Mouse (Mus musculus) heart, postnatal 0 days (tissue): Measurements from ENCODE around the gene Milr1. TPM values are rescaled to one million over a fixed set of nuclear protein-coding genes. Genes with fewer than 3 reads are reported as not detected.

Experiments used
- ATAC-seq: fragments of 200-750 bp; cut with Nextera tagmentation; 2 replicates; pipeline ENCODE4 v1.8.0; 2017; ENCODE audit warnings: low read depth, moderate number of reproducible peaks, moderate library complexity; ENCODE audit not compliant: insufficient read depth
- DNase-seq: peaks from one replicate; pipeline ENCODE4 v3.0.0-alpha.2; 2016; ENCODE audit warnings: low spot score
- H3K27ac ChIP-seq: fragments of 300-500 bp; sonication (generic); 2 replicates; pipeline ENCODE4 v1.5.1; 2014; ENCODE audit warnings: low read depth, mild to moderate bottlenecking
- H3K27me3 ChIP-seq: fragments of 300-500 bp; sonication (generic); 2 replicates; pipeline ENCODE4 v1.6.1; 2014; ENCODE audit warnings: low read length, mixed read lengths; ENCODE audit not compliant: control insufficient read depth, insufficient read depth
- H3K36me3 ChIP-seq: fragments of 300-500 bp; sonication (generic); replicated peaks from 2 replicates; pipeline ENCODE4 v1.6.1; 2014; ENCODE audit warnings: low read length, mixed read lengths; ENCODE audit not compliant: control insufficient read depth, insufficient read depth
- H3K4me1 ChIP-seq: fragments of 300-500 bp; sonication (generic); 2 replicates; pipeline ENCODE4 v1.6.1; 2014; ENCODE audit warnings: antibody characterized with exemption; ENCODE audit not compliant: control insufficient read depth, insufficient read depth
- H3K4me2 ChIP-seq: fragments of 300-500 bp; sonication (generic); 2 replicates; pipeline ENCODE4 v1.6.1; 2014; ENCODE audit warnings: low read depth, mild to moderate bottlenecking, low read length, moderate library complexity
- H3K4me3 ChIP-seq: fragments of 300-500 bp; sonication (generic); 2 replicates; pipeline ENCODE4 v1.5.1; 2014; ENCODE audit warnings: low read depth, low read length
- H3K9ac ChIP-seq: fragments of 300-500 bp; sonication (generic); replicated peaks from 2 replicates; pipeline ENCODE4 v1.6.1; 2014; ENCODE audit warnings: low read depth, low read length, mixed read lengths
- H3K9me3 ChIP-seq: fragments of 300-500 bp; sonication (generic); replicated peaks from 2 replicates; pipeline ENCODE4 v1.6.1; 2016; ENCODE audit warnings: low read length; ENCODE audit not compliant: control insufficient read depth
- CTCF ChIP-seq: IDR thresholded peaks from 2 replicates; pipeline ENCODE4 v1.5.1; 2016; ENCODE audit warnings: antibody characterized with exemption, control low read depth, low read depth
- EP300 ChIP-seq: IDR thresholded peaks from 2 replicates; pipeline ENCODE4 v1.6.1; 2016; ENCODE audit warnings: antibody characterized with exemption, low read depth
- WGBS: fragments of 180-500 bp; shearing (Covaris S2); extraction: QIAGEN DNeasy Blood & Tissue Kit; methylation state at CpG from one replicate; pipeline ENCODE4 v1.1.7; 2014; 5-methylcytosine and 5-hydroxymethylcytosine counted together
- polyA plus RNA-seq: library from polyadenylated mRNA; unstranded; fragments of >200 nt; fragmentation: Nextera tagmentation; extraction: Ambion mirVana; gene quantifications from 2 replicates; pipeline ENCODE4 v1.2.1, GENCODE M21; 2015
- total RNA-seq: library from RNA; depleted of rRNA; stranded (reverse); fragments of >200 nt; gene quantifications from 2 replicates; pipeline ENCODE4 v1.2.3, GENCODE M21; 2014; ENCODE audit warnings: low replicate concordance

Milr1 gene
- total and polyA plus RNA-seq, 2 experiments from 2014 or later = 0.83 TPM; not detected in 1

DNA sequence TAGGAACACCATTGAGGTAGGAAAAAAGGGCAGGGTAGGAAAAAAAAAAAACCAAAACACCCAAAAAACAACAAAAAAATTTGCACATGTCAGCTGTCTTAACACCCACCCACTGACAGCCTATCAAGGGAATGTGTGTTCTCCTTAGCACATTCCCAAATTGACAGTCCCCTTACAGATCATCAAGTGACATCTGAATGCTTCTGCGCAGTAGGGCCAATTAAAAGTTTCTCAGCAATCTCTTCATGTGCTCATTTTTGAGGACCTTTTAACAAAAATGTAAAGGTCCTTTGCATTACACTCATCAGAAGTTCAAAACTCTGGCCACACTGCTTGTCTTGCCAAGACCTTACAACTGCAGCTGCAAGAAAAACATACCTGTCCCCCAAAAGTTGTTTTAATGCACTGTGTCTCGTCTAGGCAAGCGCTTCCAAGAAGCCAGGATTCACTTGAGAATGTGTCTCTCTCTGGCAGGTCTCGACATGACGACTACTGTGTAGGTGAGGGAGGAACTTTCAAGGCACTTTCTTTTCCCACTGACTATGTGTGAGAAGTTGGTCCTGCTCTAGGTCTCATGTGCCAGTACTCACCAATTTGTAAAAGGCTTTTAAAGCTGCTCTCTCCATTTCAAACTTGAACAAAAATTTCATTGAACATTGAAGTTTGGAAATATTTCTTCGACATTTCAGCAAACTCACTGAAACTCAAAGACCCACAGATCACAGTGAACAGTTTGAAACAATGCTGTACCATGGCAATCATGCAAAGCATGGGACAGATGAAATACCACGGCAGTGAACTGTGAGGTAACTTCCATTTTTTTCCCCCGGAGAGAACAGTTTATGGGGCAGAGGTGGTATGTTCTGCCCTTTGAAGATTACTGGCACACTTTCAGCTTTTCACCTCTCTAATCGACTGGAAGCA is 32.1 kb downstream of the Milr1 start:
- Histone ChIP-seq H3K27me3 (no peaks in the 10 kb centered on the region), H3K4me1 (peaks cover 12% of the 10 kb centered on the region), H3K9ac (no peak overlapping the region), H3K9me3 (no peaks in the 10 kb centered on the region), H3K4me2 (no peak overlapping the region), H3K4me3 (no peak overlapping the region), H3K27ac (no peak overlapping the region), H3K36me3 (peaks cover 62% of the 10 kb centered on the region)
- TF ChIP-seq EP300 = no peak
- TF ChIP-seq CTCF = no peak
- WGBS = 70% methylated on average over 9 of the region's 9 CpGs
- DNase-seq (no peak), ATAC-seq (no peak)

DNA sequence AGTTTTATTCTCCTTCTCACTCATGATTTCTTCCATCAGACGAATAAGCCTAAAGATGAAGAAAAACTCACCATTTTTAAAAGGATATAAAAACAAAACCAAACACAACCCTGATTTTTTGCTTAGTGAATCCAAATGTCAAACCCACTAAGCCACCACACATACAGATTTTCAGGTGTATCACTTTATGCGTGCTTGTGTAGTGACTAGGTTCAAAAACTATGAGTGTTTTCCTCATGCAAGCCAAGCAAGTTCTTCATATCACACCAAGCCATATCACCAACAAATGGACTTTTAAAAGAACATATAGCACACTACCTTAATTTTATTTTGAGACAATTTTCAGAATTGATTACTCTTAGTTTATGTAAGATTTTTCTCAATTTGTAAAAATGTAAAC is 33.5 kb downstream of the Milr1 start:
- Histone ChIP-seq H3K27ac (no peak overlapping the region), H3K36me3 (peaks cover 62% of the 10 kb centered on the region), H3K4me2 (no peak overlapping the region), H3K4me1 (peaks cover 12% of the 10 kb centered on the region), H3K9ac (no peak overlapping the region), H3K9me3 (no peaks in the 10 kb centered on the region), H3K27me3 (no peaks in the 10 kb centered on the region), H3K4me3 (no peak overlapping the region)
- no peak for ATAC-seq
- no peak for DNase-seq
- TF ChIP-seq EP300 = no peak
- no peak for TF ChIP-seq CTCF
- WGBS = 74% methylated on average over 2 of the region's 2 CpGs

DNA sequence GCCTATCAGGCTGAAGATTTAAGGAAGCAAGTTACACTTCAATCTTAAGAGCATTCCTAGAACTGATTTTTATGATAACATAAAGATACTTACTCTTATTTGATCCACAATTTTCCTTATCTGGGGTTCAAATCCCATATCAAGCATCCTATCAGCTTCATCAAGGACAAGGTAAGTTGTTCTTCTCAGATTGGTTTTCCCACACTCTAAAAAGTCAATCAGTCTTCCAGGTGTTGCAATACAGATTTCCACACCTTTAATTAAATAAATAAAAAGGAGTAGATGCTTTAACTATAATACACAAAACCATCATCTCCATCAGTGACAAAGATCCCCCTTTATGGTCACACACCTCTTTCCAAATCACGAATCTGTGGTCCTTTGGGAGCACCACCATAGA is 34.0 kb downstream of the Milr1 start:
- ATAC-seq = no peak
- WGBS = 74% methylated on average over 1 of the region's 1 CpGs
- H3K4me1 ChIP-seq = peaks cover 15% of the 10 kb centered on the region
- no peak overlapping the region for H3K4me3 ChIP-seq
- no peak overlapping the region for H3K4me2 ChIP-seq
- no peak overlapping the region for H3K27ac ChIP-seq
- H3K9me3 ChIP-seq = no peaks in the 10 kb centered on the region
- no peaks in the 10 kb centered on the region for H3K27me3 ChIP-seq
- no peak for DNase-seq
- H3K9ac ChIP-seq = no peak overlapping the region
- no peak for TF ChIP-seq CTCF
- no peak for TF ChIP-seq EP300
- peaks cover 59% of the 10 kb centered on the region for H3K36me3 ChIP-seq

DNA sequence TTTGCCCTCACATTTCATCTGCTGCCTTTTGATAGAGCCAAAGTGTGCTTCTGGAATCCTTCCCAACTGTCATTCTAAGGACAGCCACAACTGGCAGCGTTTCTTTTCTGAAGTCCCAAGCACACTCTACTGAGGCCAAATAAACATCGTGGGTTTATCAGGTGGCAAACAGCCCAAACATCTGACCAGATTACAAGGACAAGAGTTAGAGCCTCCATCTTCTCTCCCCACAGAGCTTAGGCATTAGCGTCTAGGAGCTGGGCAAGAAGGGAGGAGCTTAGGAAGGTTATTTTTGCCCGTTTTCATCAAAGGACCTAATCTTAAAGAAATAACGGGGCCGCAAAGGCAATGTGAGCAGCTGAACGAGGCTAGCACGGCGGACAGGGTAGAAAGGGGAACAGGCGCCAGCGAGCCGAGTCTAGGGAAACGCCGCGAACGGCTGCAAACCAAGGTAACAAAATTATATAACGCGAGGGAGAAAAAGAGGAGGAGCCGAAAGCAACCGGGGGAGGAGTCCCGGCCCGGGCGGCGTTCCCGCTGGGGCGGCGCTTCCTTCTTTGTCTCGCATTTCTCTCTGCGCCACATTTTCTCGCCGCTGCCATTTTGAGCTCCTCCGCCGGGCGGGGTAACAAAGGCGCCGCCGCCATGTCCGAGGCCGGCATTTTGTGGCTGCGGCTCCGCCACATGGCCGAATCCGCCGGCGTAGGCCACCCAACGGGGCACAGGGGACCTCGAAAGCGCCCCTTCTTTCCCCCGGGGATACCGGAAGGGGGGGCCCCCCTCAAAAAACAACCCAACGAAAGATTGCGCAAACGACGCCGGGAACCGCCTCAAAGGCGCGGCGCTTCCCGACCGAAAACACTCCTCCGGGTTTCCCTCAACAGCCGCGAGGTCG is 36.4 kb downstream of the Milr1 start:
- Histone ChIP-seq H3K4me2 (peak overlapping the region; percentile 64), H3K4me3 (peak overlapping the region; percentile 95), H3K9ac (peak overlapping the region; percentile 97), H3K36me3 (peaks cover 41% of the 10 kb centered on the region), H3K9me3 (no peaks in the 10 kb centered on the region), H3K27me3 (no peaks in the 10 kb centered on the region), H3K4me1 (peaks cover 20% of the 10 kb centered on the region), H3K27ac (peak overlapping the region; percentile 99)
- ATAC-seq (peak; percentile 49), DNase-seq (peak; percentile 93)
- WGBS = under 1% methylated on average over 64 of the region's 65 CpGs
- peak; percentile 71 for TF ChIP-seq EP300
- no peak for TF ChIP-seq CTCF

DNA sequence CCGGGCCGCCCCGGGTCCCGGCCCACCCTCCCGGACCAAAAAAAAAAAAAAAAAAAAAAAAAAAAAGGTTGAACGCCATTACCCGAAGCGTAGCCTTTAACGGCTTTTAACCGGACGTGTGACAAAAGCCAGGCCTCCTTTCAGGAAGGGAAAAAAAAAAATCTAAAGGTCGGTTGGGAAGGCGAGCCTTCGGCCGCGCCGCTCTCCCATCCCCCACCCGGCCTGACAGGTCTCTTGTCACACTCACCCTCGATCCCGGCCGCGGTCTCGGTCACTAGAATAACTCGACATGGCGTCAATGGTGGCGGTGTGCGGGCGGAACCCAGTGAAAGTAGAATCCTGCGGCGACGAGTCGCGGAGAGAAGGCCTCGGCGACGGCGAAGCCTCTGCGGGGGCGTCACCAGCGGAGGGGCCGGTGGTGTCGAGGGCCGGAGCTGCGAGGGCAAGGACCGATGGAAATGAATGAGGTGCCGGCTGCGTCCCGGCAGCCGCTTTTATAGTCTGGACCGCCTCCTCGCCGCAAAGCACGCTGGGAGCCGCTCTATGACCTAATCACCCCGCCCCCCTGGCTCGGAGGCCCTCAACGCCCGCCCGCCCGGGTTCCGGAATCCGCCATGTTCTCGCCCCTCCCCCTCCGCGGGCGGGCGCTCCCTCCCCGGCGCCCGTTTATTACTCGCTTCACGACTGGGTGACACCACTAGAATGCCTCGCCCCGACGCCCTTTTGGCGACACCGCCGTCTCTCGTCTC is 37.2 kb downstream of the Milr1 start:
- ATAC-seq (peak; percentile 78), DNase-seq (peak; percentile 97)
- Histone ChIP-seq H3K27ac (peak overlapping the region; percentile 99), H3K27me3 (no peaks in the 10 kb centered on the region), H3K9me3 (no peaks in the 10 kb centered on the region), H3K9ac (peak overlapping the region; percentile 97), H3K4me2 (peak overlapping the region; percentile 67), H3K4me3 (peak overlapping the region; percentile 95), H3K4me1 (peaks cover 20% of the 10 kb centered on the region), H3K36me3 (peaks cover 41% of the 10 kb centered on the region)
- no peak for TF ChIP-seq CTCF
- peak; percentile 43; the same call in 1 of the 2 replicates for TF ChIP-seq EP300
- WGBS = under 1% methylated on average over 65 of the region's 79 CpGs
